Mouse (Mus musculus): ENCODE data around the gene Bloc1s5. TPM values are rescaled to one million over a fixed set of nuclear protein-coding genes. Genes with fewer than 3 reads are reported as not detected.
"Not testable (repeated sequence)": the region's sequence is repeated elsewhere in the genome, so short reads cannot be mapped to it uniquely, and the experiment has no call there.

The Bloc1s5 gene
- total RNA-seq (2021): 10 to 100 TPM in 1 of 2 experiments, 1 to 10 TPM in 1; 7.3 to 10.8 TPM
- long read RNA-seq, experiment 1, full-length matches to known transcripts: 28 of 30 reads
- long read RNA-seq, experiment 1, partial matches to known transcripts: 0 of 30 reads
- long read RNA-seq, experiment 1, other reads (novel, unspliced or antisense): 2 of 30 reads
- long read RNA-seq, experiment 2, full-length matches to known transcripts: 20 of 27 reads
- long read RNA-seq, experiment 2, partial matches to known transcripts: 0 of 27 reads
- long read RNA-seq, experiment 2, other reads (novel, unspliced or antisense): 7 of 27 reads

- DNase-seq (ENCODE audit: low spot score in 2 of 2): peak; percentile 96 to 97
- intact Hi-C loops (cut with DNase I): no loop called here
Observed at GRCm38 (mm10) chr13:38634800-38635269, at the start of gene Bloc1s5. Gene Bloc1s5, minus strand, starts transcription at chr13:38635109.

- DNase-seq (ENCODE audit: low spot score in 2 of 2): no peak
- intact Hi-C loops (cut with DNase I): no loop called here
Observed at GRCm38 (mm10) chr13:38672336-38672735, 37.4 kb upstream of the Bloc1s5 start.

GRCm38 (mm10) chr13:38671451-38671850, 36.5 kb upstream of the Bloc1s5 start:
- DNase-seq (ENCODE audit: low spot score in 2 of 2); intact Hi-C loops (cut with DNase I): not testable (repeated sequence)

- intact Hi-C loops (cut with DNase I): no loop called here
Observed at GRCm38 (mm10) chr13:38670051-38670450, 35.1 kb upstream of the Bloc1s5 start.

GRCm38 (mm10) chr13:38668514-38668913, 33.6 kb upstream of the Bloc1s5 start:
- no peak for DNase-seq (ENCODE audit: low spot score in 2 of 2)
- intact Hi-C loops (cut with DNase I): no loop called here

More at GRCm38 (mm10) chr13:38670051-38670450, 35.1 kb upstream of the Bloc1s5 start:
- DNase-seq (ENCODE audit: low spot score in 2 of 2): no peak

- intact Hi-C loops (cut with DNase I): no loop called here
Observed at GRCm38 (mm10) chr13:38664753-38665152, 29.8 kb upstream of the Bloc1s5 start.

GRCm38 (mm10) chr13:38659524-38660136, 24.7 kb upstream of the Bloc1s5 start:
- intact Hi-C loops (cut with DNase I): no loop called here
- no peak for DNase-seq (ENCODE audit: low spot score in 2 of 2)

More at GRCm38 (mm10) chr13:38664753-38665152, 29.8 kb upstream of the Bloc1s5 start:
- DNase-seq (ENCODE audit: low spot score in 2 of 2): no peak

GRCm38 (mm10) chr13:38658528-38659280, 23.8 kb upstream of the Bloc1s5 start, which contains the start of gene Eef1e1:
Gene Eef1e1, minus strand, starts transcription at chr13:38659058.
- intact Hi-C loops (cut with DNase I): no loop called here
- peak; percentile 92 to 95 for DNase-seq (ENCODE audit: low spot score in 2 of 2)

GRCm38 (mm10) chr13:38657865-38658264, 23.0 kb upstream of the Bloc1s5 start:
- no peak for DNase-seq (ENCODE audit: low spot score in 2 of 2)
- intact Hi-C loops (cut with DNase I): no loop called here

- intact Hi-C loops (cut with DNase I): no loop called here
- DNase-seq (ENCODE audit: low spot score in 2 of 2): no peak
Observed at GRCm38 (mm10) chr13:38650292-38650691, 15.4 kb upstream of the Bloc1s5 start.

- DNase-seq (ENCODE audit: low spot score in 2 of 2): no peak
- intact Hi-C loops (cut with DNase I): no loop called here
Observed at GRCm38 (mm10) chr13:38649069-38649468, 14.2 kb upstream of the Bloc1s5 start.

GRCm38 (mm10) chr13:38641414-38641813, 6.5 kb upstream of the Bloc1s5 start:
- no peak for DNase-seq (ENCODE audit: low spot score in 2 of 2)
- intact Hi-C loops (cut with DNase I): no loop called here

GRCm38 (mm10) chr13:38640961-38641360, 6.1 kb upstream of the Bloc1s5 start:
- no peak for DNase-seq (ENCODE audit: low spot score in 2 of 2)
- intact Hi-C loops (cut with DNase I): no loop called here

GRCm38 (mm10) chr13:38638694-38639093, 3.8 kb upstream of the Bloc1s5 start:
- intact Hi-C loops (cut with DNase I): no loop called here
- DNase-seq (ENCODE audit: low spot score in 2 of 2): no peak

- intact Hi-C loops (cut with DNase I): no loop called here
- DNase-seq (ENCODE audit: low spot score in 2 of 2): peak; percentile 79 to 84
Observed at GRCm38 (mm10) chr13:38634256-38634799, 581 bp downstream of the Bloc1s5 start.

GRCm38 (mm10) chr13:38633287-38634000, 1.5 kb downstream of the Bloc1s5 start:
- DNase-seq (ENCODE audit: low spot score in 2 of 2): peak; percentile 22 to 25
- intact Hi-C loops (cut with DNase I): no loop called here

- intact Hi-C loops (cut with DNase I): no loop called here
- DNase-seq (ENCODE audit: low spot score in 2 of 2): no peak
Observed at GRCm38 (mm10) chr13:38632556-38632955, 2.4 kb downstream of the Bloc1s5 start.

GRCm38 (mm10) chr13:38626229-38626525, 8.7 kb downstream of the Bloc1s5 start:
- intact Hi-C loops (cut with DNase I): no loop called here
- DNase-seq (ENCODE audit: low spot score in 2 of 2): no peak

GRCm38 (mm10) chr13:38625492-38626228, 9.2 kb downstream of the Bloc1s5 start:
- intact Hi-C loops (cut with DNase I): no loop called here
- DNase-seq (ENCODE audit: low spot score in 2 of 2): peak; percentile 31 to 51

All from left cerebral cortex, postnatal 14 days (tissue).